Mouse (Mus musculus) brain, adult 2 months (tissue): ENCODE results near the gene Ptbp1.
A peak's percentile ranks its signal among the peaks of the same experiment; 100 is the strongest.

Experiments used
- DNase-seq: peaks from one replicate; pipeline ENCODE4 v3.0.0; 2011; ENCODE audit warnings: low read depth, low spot score

Gene Ptbp1

GRCm38 (mm10) chr10:79834769-79835398 lies 19.3 kb upstream of the Ptbp1 start:
- DNase-seq, result peak; percentile 86

GRCm38 (mm10) chr10:79836918-79837317 lies 17.3 kb upstream of the Ptbp1 start:
- no peak for DNase-seq

GRCm38 (mm10) chr10:79838151-79838550 lies 16.1 kb upstream of the Ptbp1 start:
- no peak for DNase-seq

GRCm38 (mm10) chr10:79840091-79840490 lies 14.1 kb upstream of the Ptbp1 start:
- no peak for DNase-seq

GRCm38 (mm10) chr10:79840644-79841551 lies 13.3 kb upstream of the Ptbp1 start:
- DNase-seq, result peak; percentile 94

- no peak for DNase-seq
These were observed 11.9 kb upstream of the Ptbp1 start for GRCm38 (mm10) chr10:79842322-79842721.

GRCm38 (mm10) chr10:79843476-79843875 lies 10.8 kb upstream of the Ptbp1 start:
- DNase-seq, result no peak

- no peak for DNase-seq
These were observed 7.7 kb upstream of the Ptbp1 start for GRCm38 (mm10) chr10:79846553-79846952.

GRCm38 (mm10) chr10:79849941-79850628 lies 4.1 kb upstream of the Ptbp1 start:
- no peak for DNase-seq

- no peak for DNase-seq
These were observed 2.6 kb upstream of the Ptbp1 start for GRCm38 (mm10) chr10:79851653-79852052.

- DNase-seq, result no peak
These were observed 2.0 kb upstream of the Ptbp1 start for GRCm38 (mm10) chr10:79852107-79852789.

GRCm38 (mm10) chr10:79852827-79853226 lies 1.4 kb upstream of the Ptbp1 start:
- DNase-seq, result no peak

- peak; percentile 76 for DNase-seq
These were observed 835 bp upstream of the Ptbp1 start for GRCm38 (mm10) chr10:79853392-79853791.

- DNase-seq, result peak; percentile 73
These were observed 744 bp downstream of the Ptbp1 start for GRCm38 (mm10) chr10:79854801-79855541.

- DNase-seq, result no peak
These were observed 1.4 kb downstream of the Ptbp1 start for GRCm38 (mm10) chr10:79855558-79856184.

- no peak for DNase-seq
These were observed 2.1 kb downstream of the Ptbp1 start for GRCm38 (mm10) chr10:79856280-79856679.

- DNase-seq, result no peak
These were observed 2.7 kb downstream of the Ptbp1 start for GRCm38 (mm10) chr10:79856704-79857451.

GRCm38 (mm10) chr10:79857452-79857811 lies 3.2 kb downstream of the Ptbp1 start:
- DNase-seq, result peak; percentile 71

GRCm38 (mm10) chr10:79857894-79858293 lies 3.7 kb downstream of the Ptbp1 start:
- no peak for DNase-seq
